Mouse (Mus musculus) c-Kit-positive CD71-negative TER-119-negative erythroid progenitor cells, embryonic 14.5 days (primary cell): Measurements from ENCODE around the gene Adipoq.
"Not testable (repeated sequence)": the region's sequence is repeated elsewhere in the genome, so short reads cannot be mapped to it uniquely, and the experiment has no call there.

Source experiments
- DNase-seq: peaks from one replicate; pipeline ENCODE4 v3.0.0-alpha.2; 2013; ENCODE audit warnings: low read depth

The Adipoq gene

GRCm38 (mm10) chr16:23146280-23146679 is at the start of gene Adipoq:
Gene Adipoq (plus strand): TSS chr16:23146536.
- no peak for DNase-seq

DNA sequence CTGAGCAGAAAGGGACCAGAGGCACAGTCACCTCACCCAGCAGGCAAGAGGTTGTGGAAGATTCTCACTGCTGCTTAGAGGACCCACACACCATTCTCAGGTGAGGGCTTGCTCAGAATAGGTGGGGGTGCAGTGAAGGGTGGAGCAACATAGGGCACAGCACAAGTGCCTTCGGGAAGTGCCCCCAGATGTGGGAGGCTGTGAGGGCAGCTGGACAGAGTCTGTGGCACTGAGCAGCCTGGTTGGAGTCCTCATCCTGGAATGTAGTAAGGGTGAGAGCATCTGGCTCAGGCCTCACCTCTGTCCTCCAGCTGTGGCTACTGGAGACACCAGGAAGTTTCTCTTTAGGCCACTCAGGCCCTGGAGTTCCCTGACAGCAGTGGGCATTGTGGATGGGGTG is 49.5 kb upstream of the Adipoq start:
- DNase-seq, result not testable (repeated sequence)

- DNase-seq, result not testable (repeated sequence)
Observed at GRCm38 (mm10) chr16:23097290-23098104, 48.8 kb upstream of the Adipoq start.

GRCm38 (mm10) chr16:23098105-23098452 is 48.3 kb upstream of the Adipoq start:
- not testable (repeated sequence) for DNase-seq

DNA sequence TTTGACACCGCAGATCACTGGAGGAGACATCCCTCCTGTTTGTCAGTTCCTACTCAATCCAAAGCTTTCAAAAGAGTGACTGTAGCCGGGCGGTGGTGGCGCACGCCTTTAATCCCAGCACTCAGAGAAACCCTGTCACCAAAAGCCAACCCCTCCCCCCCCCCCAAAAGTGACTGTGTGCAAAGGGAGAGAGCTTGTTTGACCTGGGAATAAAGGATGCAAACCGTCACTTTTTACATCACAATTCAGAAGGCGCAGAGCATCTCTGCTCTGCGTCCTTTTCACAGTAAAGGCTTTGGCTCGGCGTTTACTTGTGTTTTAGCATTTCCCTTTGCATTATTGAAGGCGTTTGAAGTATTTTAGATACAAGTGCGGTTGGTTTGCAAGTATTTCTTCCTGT is 46.7 kb upstream of the Adipoq start:
- DNase-seq, result no peak

DNA sequence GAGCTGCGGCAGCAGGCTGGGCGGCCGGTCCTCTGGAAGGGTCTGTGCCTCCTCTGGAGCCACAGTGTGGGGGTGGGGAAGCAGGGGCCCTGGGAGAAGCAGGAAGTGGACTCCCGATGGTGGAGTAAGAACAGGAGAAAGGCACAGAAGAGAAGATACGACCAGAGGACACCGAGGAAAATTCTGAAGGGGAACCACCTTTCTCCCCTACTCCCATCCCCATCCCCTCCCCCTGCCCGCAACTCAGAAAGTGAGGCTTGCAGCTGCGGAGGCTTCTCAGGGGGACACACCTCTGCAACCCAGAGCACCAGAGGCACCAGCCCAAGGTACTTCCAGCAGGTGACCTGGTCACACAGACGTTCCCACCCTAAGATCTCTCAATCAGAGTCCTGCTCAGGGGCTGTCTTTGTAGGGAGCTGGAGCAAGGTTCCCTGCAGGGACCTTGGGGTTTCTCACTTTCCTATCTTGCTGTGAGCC is 46.2 kb upstream of the Adipoq start:
- no peak for DNase-seq

DNA sequence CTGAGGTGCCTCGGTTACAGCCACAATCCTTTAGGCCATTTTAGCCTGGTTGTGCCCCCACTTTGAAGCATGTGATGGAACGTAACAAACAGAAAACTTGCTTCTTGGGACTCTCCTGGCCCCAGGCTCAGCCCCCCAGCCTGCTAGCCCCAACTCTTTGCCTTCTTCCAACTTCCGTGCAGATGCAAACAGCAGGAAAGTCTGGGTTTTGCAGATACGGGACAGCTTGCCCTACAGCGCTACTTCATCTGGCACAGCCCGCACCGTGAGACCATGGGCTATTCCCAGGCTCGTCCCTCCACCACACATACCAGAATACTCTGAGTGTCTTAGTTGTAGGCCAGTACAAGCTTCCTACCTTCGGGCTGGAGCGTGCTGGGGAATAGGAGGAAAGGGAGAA is 45.7 kb upstream of the Adipoq start:
- DNase-seq, result no peak

DNA sequence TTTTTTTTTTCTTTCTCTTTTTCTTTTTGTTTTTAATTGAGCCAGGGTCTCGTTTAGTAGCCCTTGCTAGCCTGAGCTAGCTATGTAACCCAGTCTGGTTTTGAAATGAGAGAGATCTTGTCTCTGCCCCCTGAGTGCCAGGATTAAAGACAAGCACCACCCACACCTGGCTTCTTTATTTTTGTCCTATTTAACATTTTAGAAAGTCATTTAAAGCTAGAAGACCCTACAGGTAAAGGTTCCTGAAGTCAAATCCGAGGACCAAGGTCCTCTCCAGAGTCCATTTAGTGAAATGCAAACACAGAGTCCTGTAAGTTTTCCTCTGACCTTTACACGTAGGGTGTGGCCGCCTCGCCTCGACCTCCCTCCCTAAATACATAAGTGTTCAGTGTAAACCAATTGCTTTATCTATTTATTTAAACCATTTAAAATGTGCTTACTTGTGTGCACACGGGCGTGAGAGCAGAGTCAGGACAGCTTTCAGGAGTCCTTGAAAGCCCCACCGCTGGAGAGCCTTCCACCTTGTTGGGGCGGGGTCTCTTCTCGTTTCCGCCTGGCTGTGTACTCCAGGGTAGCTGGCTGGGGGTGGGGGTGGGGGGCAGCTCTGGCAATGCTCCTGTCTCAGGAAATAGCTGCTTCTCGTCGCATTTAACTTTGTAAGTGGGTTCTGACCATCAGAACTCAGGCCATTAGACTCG is 43.8 kb upstream of the Adipoq start:
- DNase-seq, result no peak

GRCm38 (mm10) chr16:23103038-23103745 is 43.1 kb upstream of the Adipoq start:
- no peak for DNase-seq

DNA sequence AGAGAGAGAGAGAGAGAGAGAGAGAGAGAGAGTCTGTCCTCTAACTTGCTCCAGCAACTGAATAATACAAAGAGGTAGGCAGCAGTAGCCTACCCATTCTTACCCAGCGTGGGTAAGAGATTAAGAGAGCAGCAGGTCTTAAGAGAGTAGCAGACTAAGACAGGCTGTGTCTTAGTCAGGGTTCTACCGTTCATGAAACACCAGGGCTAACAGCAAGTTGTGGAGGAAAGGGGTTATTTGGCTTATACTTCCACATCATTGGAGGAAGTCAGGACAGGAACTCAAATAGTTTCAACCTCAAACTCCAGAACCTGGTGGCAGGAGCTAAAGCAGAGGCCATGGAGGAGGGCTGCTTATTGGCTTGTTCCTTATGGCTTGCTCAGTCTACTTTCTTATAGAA is 42.5 kb upstream of the Adipoq start:
- no peak for DNase-seq

DNA sequence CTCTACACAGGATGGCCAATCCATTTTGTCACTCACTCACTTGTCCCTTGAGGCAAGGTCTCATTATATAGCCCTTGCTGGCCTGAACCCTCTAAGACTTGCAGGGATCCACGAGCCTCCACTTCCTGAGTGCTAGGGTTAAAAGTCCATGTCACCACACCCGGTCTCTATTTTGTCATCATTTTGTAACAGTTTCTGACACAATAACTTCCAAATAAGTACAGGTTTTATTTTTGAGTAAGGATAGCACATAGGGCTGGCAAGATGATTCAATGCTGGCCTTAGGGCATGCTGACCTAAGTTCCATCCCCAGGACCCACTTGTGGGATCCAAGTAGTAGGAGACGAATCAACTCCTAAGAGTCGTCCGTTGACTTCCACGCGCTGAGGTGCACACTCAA is 40.2 kb upstream of the Adipoq start:
- DNase-seq, result no peak

GRCm38 (mm10) chr16:23107231-23107942 is 38.9 kb upstream of the Adipoq start, which contains the start of gene Eif4a2:
Gene Eif4a2 (plus strand): TSS chr16:23107444.
- DNase-seq, result peak; percentile 76

GRCm38 (mm10) chr16:23107946-23108759 is 38.2 kb upstream of the Adipoq start:
- DNase-seq, result no peak

- no peak for DNase-seq
Observed at GRCm38 (mm10) chr16:23108943-23109342, 37.4 kb upstream of the Adipoq start.

DNA sequence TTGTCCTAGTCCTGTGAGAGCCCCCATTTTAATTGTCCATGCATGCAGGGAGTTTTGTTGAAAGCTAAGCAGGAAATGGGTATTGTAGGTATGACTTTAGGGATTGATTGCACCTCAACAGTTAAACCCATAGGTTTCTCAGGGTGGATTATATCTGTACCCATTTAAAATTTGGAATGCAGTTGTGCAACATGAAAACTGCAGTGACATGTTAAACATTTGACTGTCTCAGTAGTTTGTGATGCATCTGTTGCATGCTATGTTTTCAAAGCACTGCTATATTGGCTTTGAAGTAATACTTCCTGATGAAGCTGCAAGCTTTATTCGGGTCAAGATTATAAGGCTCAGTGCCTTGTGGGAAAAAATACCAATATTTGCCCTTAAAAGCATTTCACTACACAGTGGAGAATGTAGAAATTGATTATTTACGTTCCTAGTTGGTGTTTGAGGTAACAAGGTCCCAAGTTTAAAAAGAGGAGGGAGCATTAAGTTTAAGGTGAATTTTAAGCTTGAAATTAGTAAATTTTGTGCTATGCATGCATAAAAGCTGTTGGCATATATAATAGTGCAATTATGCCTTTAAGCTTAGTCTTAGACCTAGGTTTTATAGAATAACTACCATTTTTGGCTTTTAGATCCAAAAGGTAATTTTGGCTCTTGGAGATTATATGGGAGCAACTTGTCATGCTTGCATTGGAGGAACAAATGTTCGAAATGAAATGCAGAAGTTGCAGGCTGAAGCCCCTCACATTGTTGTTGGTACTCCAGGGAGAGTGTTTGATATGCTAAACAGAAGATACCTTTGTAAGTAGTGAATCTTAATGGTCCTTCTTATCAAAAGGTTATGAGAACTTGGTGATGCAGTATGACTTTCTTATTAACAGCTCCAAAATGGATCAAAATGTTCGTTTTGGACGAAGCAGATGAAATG is 36.7 kb upstream of the Adipoq start:
- DNase-seq, result no peak

DNA sequence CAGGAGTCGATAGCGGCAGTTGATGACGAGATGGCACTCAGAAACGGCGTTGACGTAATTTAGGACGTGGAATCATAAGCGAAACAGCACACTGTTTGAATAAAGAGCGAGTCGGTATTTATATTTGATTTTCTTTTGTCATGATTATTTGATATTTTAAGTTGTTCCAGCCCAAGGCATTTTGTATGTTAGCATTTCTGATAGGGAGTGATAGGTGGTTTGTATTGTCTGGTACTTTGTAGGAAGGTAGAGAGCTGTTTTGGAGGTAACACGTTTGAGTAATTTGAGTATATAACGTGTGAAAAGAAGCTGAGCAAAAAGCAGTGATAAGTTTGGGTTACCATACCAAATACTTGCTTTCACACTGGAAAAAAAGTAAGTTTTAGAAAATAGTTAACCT is 34.0 kb upstream of the Adipoq start:
- no peak for DNase-seq

- no peak for DNase-seq
Observed at GRCm38 (mm10) chr16:23112861-23113435, 33.4 kb upstream of the Adipoq start.

DNA sequence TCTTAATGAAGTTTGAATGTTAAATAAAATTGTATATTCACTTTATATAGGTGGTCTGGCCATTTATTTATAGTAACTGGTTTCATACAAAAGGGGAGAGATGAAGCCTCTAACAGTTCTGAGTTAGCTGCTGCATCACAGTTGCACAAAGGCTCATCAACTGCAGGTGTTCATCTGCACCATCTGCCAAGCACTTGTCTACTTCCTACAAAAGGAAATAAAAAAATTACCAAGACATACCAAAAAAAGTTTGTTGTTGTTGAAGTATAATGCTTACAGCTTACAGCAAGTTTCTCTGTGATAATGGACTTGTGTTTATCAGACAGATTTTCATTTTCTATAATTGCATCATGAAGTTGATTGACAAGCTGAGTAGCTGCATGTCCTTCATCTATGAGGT is 32.4 kb upstream of the Adipoq start:
- no peak for DNase-seq

DNA sequence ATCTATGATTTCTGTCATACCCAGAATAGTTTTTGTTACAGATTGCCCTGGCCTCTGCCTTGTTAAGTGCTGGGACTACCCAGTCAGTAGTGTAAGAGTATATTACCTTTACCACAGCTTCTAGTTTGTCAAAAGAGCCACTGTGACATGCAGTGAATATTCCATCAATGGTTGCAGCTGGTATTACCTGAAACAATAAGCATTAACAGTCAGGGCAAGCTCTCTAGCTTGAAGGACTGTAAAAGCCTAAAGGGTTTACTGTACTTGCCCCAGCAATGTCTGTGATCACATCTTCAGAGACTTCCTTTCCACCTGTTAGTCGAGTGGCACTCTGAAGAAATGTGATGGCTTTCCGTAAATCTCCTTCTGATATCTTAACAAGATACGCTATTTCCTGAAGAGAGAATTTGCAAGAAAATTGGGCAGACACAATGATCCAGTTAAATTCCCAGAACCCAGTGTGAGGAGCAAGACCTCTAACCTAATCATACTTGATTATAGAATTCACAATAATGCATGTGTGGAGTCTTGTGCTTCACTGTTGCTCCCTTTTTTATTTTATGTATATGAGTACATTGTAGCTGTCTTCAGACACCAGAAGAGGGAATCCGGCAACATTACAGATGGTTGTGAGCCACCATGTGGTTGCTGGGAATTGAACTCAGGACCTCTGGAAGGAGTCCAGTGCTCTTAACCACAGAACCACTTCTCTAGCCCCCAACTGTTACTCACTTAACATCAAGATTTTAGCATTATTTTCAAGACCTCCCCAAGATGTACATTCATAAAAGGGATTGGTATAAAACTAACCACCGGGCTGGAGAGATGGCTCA is 31.8 kb upstream of the Adipoq start:
- DNase-seq, result no peak
